Mouse (Mus musculus) myocyte (in vitro differentiated cells): Measurements from ENCODE around the gene Tpcn2.

Experiments
- E2F4 ChIP-seq: IDR thresholded peaks from one replicate; pipeline ENCODE4 v1.6.1; 2011; ENCODE audit warnings: mild to moderate bottlenecking, control low read depth, moderate library complexity; ENCODE audit not compliant: insufficient read depth
- MAX ChIP-seq: IDR thresholded peaks from one replicate; pipeline ENCODE4 v1.6.1; 2011; ENCODE audit warnings: low read depth, mild to moderate bottlenecking, control low read depth
- MYOD1 ChIP-seq, 3 experiments: IDR thresholded peaks; one replicate each; pipeline ENCODE4 v1.6.1; 2011; ENCODE audit warnings: control low read depth in 2 of 3, low read depth in 2 of 3, mild to moderate bottlenecking in 2 of 3, moderate library complexity in 1 of 3; ENCODE audit not compliant: insufficient read length in 2 of 3, control insufficient read depth in 1 of 3
- MYOG ChIP-seq, 3 experiments: IDR thresholded peaks; one replicate each; pipeline ENCODE4 v1.6.1; 2011; ENCODE audit warnings: control low read depth in 2 of 3, low read depth in 2 of 3, mild to moderate bottlenecking in 2 of 3; ENCODE audit not compliant: insufficient read length in 2 of 3, control insufficient read depth in 1 of 3, insufficient read depth in 1 of 3
- POLR2A ChIP-seq: IDR thresholded peaks from one replicate; pipeline ENCODE4 v1.6.1; 2011; ENCODE audit warnings: low read depth, mild to moderate bottlenecking, control low read depth, moderate library complexity; ENCODE audit not compliant: insufficient read length
- POLR2AphosphoS2 ChIP-seq: IDR thresholded peaks from one replicate; pipeline ENCODE4 v1.6.1; 2011; ENCODE audit warnings: low read depth, control low read depth; ENCODE audit not compliant: insufficient read length
- REST ChIP-seq: IDR thresholded peaks from one replicate; pipeline ENCODE4 v1.6.1; 2011; ENCODE audit warnings: mild to moderate bottlenecking, control low read depth, moderate library complexity; ENCODE audit not compliant: insufficient read depth, insufficient read length
- TCF12 ChIP-seq: IDR thresholded peaks from one replicate; pipeline ENCODE4 v1.6.1; 2011; ENCODE audit warnings: mild to moderate bottlenecking, control low read depth; ENCODE audit not compliant: poor library complexity, insufficient read depth, severe bottlenecking
- TCF3 ChIP-seq: IDR thresholded peaks from one replicate; pipeline ENCODE4 v1.6.1; 2011; ENCODE audit warnings: low read depth, control low read depth; ENCODE audit not compliant: insufficient read length
- USF1 ChIP-seq: IDR thresholded peaks from one replicate; pipeline ENCODE4 v1.6.1; 2011; ENCODE audit warnings: low read depth, mild to moderate bottlenecking, control low read depth, moderate library complexity

DNA sequence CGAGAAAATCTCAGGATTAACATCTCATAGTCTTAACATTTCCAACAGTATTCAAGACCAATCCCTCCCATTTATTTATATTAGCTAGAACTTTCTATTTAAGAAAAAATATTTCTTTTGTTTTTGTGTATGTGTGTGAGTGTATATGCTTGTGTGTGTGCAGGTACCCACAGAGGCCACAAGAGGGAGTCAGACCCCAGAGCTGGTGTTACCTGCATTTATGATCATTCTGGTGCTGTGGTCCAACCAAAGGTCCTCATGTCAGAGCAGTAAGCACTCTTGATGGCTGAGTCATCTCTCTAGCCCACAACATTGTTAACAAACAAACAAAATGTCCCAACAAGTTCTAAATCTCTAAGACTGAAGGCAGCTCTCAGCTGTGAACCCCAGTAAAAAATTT is 145.9 kb downstream of the Tpcn2 start:
- no peak for TF ChIP-seq POLR2A
- no peak for TF ChIP-seq USF1
- TF ChIP-seq MYOG (IDR thresholded peaks at IDR 0.05; ENCODE audit: control insufficient read depth in 1 of 3, insufficient read depth in 1 of 3, insufficient read length in 2 of 3, low read depth in 2 of 3), result no peak
- no peak for TF ChIP-seq E2F4
- TF ChIP-seq TCF12, result no peak
- TF ChIP-seq MAX, result no peak
- TF ChIP-seq POLR2AphosphoS2, result no peak
- no peak for TF ChIP-seq MYOD1 (IDR thresholded peaks at IDR 0.05; ENCODE audit: control insufficient read depth in 1 of 3, insufficient read length in 2 of 3, low read depth in 2 of 3)
- TF ChIP-seq TCF3, result no peak
- TF ChIP-seq REST, result no peak
